Mouse (Mus musculus): Measurements from ENCODE around the gene Fem1a.
A peak's percentile ranks its signal among the peaks of the same experiment; 100 is the strongest.

Fem1a gene

DNA sequence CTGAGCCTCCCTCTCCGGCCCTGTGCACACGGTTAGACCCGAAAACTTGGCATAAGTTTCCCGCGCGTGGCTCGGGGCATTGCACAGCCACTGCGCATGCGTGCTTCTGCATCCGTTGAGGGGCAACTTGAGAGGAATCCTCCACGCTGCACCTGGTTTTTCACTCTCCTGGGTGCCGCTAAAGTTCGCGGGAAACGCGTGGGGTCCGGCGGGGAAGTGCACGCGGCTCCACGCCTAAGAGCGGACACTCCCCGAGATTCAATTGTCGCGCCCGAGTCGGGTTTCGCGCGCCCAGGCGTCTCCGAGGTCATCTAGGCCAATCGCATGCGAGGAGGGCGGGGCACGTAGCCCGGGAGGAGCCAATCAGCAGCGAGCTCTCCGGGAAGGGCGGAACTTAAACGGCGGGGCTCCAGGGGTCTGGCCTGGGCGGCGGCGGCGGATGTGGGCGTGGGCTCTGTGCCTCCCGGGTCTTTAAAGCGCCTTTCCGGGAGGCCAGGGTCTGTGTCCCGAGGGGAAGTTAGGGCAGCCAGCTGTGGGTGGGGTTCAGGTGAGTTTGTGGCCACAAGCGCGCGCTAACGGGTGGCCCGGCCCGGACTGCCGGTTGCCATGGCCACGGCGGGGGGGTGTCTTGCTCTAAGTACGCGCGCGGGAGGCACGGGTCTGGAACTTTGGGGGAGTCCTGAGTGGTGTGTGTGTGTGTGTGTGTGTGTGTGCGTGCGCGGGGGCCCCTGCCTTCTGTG lies 47.4 kb downstream of the Fem1a start:
- DNase-seq (ENCODE audit: low spot score in 2 of 2), result peak; percentile 95 to 96

DNA sequence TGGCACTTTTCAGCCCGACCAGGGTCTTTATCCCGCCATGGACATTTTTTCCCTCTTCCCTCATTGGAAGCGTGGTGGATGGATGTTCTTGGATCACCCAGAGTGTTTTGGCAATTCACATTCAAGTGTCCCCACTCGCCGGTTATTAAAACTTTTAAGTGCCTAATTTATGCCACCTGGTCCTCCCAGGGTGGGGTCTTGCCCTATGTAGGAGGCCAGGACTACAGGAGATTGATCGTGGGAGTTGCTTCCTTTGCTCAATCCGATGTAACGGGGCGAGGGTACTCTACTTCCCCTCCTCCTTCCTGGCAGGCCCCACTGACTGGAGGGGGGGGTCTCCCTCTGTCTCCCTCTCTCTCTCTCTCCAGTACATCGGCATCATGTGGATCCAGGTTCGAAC lies 48.1 kb downstream of the Fem1a start:
- DNase-seq (ENCODE audit: low spot score in 2 of 2), result no peak

DNA sequence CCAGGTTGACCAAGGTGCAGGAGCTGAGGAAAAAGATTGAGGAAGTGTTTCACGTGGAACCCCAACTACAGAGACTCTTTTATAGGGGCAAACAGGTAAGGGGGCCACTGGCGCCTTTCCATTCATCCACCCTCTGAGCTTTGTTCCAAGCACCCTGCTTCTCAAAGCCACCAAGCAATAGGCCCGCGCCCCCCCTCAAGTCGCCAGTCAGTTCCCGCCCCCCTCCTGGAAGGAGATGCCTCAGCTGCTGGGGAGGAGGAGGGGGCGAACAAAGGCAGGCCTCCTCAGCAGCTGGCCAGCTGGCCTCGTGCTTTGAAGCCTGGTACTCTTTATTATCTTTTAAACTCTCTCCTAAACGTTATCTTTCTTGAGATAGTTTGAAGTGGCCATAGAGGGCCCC lies 48.5 kb downstream of the Fem1a start:
- no peak for DNase-seq (ENCODE audit: low spot score in 2 of 2)

DNA sequence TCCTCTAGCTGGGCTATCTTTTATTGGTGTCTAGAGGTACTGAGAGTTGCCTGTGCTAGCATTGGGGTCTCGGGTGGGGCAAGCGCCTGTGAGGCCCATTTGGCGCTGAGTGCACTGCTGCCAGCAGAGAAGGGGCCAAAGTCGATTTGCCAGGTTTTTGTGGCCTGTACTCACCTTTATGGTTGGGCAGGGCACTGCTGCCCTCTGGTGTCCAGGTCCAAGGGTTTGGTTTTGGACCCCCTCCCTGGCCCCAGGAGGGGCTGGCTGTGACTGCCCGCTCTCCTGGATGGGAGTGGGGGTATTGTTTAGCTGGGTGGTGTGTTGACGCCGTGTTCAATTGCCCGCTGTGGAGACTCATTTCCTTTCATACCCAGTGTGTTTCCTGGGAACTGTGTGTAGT lies 49.2 kb downstream of the Fem1a start:
- no peak for DNase-seq (ENCODE audit: low spot score in 2 of 2)

DNA sequence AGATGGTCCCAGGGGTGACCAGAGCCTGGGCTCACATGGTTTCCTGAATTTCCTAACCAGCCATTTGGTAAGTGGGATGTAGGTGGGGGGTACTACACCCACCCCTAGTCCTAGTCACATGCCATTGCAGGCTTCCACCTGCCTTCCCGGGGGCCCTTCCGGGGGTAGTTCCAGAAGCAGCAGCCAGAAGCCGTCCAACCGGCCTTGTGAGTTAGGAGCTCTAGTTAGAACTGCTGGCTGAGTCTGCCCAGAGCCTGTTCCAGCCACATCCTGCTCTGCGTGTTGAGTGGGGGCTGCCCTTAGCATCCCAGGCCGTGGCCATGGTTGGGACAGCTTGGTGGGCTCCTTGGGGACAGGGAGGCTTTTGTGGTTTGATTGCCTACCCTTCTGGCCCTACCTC lies 51.5 kb downstream of the Fem1a start:
- DNase-seq (ENCODE audit: low spot score in 2 of 2), result no peak

DNA sequence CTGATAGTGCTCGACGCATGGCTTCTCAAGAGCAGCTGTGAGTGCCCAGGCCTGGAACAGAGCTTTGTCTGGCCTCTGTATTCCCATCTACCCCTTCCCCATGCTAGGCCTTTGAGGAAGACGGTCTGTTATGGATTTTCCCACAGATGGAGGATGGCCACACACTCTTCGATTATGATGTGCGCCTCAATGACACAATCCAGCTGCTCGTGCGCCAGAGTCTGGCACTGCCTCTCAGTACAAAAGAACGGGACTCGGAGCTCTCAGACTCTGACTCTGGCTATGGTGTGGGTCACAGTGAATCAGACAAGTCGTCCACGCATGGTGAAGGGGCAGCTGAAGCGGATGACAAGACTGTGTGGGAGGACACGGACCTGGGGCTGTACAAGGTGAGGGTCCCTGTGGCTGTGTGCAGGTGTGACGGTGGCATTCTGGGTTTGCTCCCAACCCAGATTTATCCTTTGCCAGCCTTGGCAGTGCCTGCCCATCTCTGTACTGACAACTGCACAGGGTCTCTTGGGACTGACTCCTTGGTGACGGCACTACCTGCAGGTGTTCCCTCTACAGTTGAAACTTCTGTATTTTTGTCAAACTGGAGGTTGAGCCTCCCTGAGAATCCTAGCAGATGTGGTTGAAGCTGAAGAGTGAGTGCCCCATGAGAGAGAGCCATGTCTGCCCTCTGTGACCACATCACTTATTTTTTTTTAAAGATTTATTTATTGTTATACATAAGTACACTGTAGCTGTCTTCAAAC lies 52.8 kb downstream of the Fem1a start:
- no peak for DNase-seq (ENCODE audit: low spot score in 2 of 2)

Data from spleen, postnatal 36 days (tissue).